Mouse (Mus musculus): Measurements from ENCODE around the gene Slc35a1. TPM values are rescaled to one million over a fixed set of nuclear protein-coding genes. Genes with fewer than 3 reads are reported as not detected.

Slc35a1 gene
- polyA plus RNA-seq, 1 experiment: 20.9 TPM

- DNase-seq: no peak
- Histone ChIP-seq H3K27ac (ENCODE audit: insufficient read depth, low read length) (no peak overlapping the region), H3K4me3 (replicated peaks; ENCODE audit: insufficient read depth, low read depth, low read length) (no peak overlapping the region), H3K4me1 (ENCODE audit: control insufficient read depth, insufficient read depth, low read length) (no peaks in the 10 kb centered on the region), H3K27me3 (ENCODE audit: control insufficient read depth, insufficient read depth, low read length) (no peaks in the 10 kb centered on the region)
- WGBS: 88% methylated on average over 7 of the region's 7 CpGs
- TF ChIP-seq POLR2A (IDR thresholded peaks at IDR 0.05; ENCODE audit: borderline replicate concordance, insufficient read depth, low read length) (no peak), CTCF (IDR thresholded peaks at IDR 0.05; ENCODE audit: borderline replicate concordance, insufficient read depth, low read depth, low read length) (no peak)
Measured at GRCm38 (mm10) chr4:34720127-34720895, 33.1 kb upstream of the Slc35a1 start.

- 97% methylated on average over 12 of the region's 12 CpGs for WGBS
- H3K27ac ChIP-seq (ENCODE audit: insufficient read depth, low read length): no peak overlapping the region
- TF ChIP-seq POLR2A (IDR thresholded peaks at IDR 0.05; ENCODE audit: borderline replicate concordance, insufficient read depth, low read length) (no peak), CTCF (IDR thresholded peaks at IDR 0.05; ENCODE audit: borderline replicate concordance, insufficient read depth, low read depth, low read length) (no peak)
- H3K4me1 ChIP-seq (ENCODE audit: control insufficient read depth, insufficient read depth, low read length): no peaks in the 10 kb centered on the region
- no peak for DNase-seq
- H3K4me3 ChIP-seq (replicated peaks; ENCODE audit: insufficient read depth, low read depth, low read length): no peak overlapping the region
- H3K27me3 ChIP-seq (ENCODE audit: control insufficient read depth, insufficient read depth, low read length): no peaks in the 10 kb centered on the region
Measured at GRCm38 (mm10) chr4:34719421-34719820, 32.2 kb upstream of the Slc35a1 start.

DNA sequence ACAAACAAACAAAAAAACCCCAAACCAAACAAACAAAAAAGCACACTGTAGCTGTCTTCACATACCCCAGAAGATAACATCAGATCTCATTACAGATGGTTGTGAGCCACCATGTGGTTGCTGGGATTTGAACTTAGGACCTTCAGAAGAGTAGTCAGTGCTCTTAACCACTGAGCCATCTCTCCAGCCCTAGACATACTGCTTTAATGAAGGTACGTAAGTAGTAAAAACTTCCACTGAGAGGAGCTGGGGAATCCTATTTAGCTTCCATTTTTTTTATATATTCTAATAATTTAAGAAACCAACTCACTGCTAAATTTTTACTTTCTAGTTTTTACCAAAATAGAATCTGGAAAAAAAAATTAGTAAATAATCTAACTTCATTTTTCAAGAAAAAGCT lies 27.8 kb upstream of the Slc35a1 start:
- 96% methylated on average over 1 of the region's 1 CpGs for WGBS

GRCm38 (mm10) chr4:34708127-34708526 lies 20.9 kb upstream of the Slc35a1 start:
- Histone ChIP-seq H3K27ac (ENCODE audit: insufficient read depth, low read length) (no peak overlapping the region), H3K27me3 (ENCODE audit: control insufficient read depth, insufficient read depth, low read length) (no peaks in the 10 kb centered on the region), H3K4me3 (replicated peaks; ENCODE audit: insufficient read depth, low read depth, low read length) (no peak overlapping the region), H3K4me1 (ENCODE audit: control insufficient read depth, insufficient read depth, low read length) (no peaks in the 10 kb centered on the region)
- no peak for TF ChIP-seq POLR2A (IDR thresholded peaks at IDR 0.05; ENCODE audit: borderline replicate concordance, insufficient read depth, low read length)
- TF ChIP-seq CTCF (IDR thresholded peaks at IDR 0.05; ENCODE audit: borderline replicate concordance, insufficient read depth, low read depth, low read length): no peak
- 81% methylated on average over 3 of the region's 3 CpGs for WGBS
- no peak for DNase-seq

More for the DNA sequence above, 27.8 kb upstream of the Slc35a1 start:
- Histone ChIP-seq H3K4me3 (replicated peaks; ENCODE audit: insufficient read depth, low read depth, low read length) (no peak overlapping the region), H3K27ac (ENCODE audit: insufficient read depth, low read length) (no peak overlapping the region), H3K27me3 (ENCODE audit: control insufficient read depth, insufficient read depth, low read length) (no peaks in the 10 kb centered on the region), H3K4me1 (ENCODE audit: control insufficient read depth, insufficient read depth, low read length) (no peaks in the 10 kb centered on the region)
- no peak for DNase-seq
- TF ChIP-seq POLR2A (IDR thresholded peaks at IDR 0.05; ENCODE audit: borderline replicate concordance, insufficient read depth, low read length) (no peak), CTCF (IDR thresholded peaks at IDR 0.05; ENCODE audit: borderline replicate concordance, insufficient read depth, low read depth, low read length) (no peak)

DNA sequence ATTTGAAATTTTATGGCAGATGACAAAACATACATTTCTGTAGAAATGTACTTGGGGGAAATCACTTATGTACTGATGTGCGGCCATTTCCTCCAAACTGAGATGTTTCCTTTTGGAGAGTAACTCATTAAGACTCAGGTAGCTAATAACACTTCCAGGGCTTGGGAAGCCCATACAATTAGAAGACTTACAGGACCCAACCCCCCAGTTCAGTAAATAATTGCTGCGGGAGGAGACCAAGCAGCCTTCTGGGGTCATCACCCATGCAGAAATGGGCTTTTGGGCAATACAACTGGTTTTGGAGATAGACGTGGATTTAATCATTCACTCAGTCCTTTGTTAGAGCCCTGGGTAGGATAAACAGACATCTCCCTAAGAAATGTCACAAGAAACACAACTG lies 20.0 kb upstream of the Slc35a1 start:
- no peaks in the 10 kb centered on the region for H3K27me3 ChIP-seq (ENCODE audit: control insufficient read depth, insufficient read depth, low read length)

DNA sequence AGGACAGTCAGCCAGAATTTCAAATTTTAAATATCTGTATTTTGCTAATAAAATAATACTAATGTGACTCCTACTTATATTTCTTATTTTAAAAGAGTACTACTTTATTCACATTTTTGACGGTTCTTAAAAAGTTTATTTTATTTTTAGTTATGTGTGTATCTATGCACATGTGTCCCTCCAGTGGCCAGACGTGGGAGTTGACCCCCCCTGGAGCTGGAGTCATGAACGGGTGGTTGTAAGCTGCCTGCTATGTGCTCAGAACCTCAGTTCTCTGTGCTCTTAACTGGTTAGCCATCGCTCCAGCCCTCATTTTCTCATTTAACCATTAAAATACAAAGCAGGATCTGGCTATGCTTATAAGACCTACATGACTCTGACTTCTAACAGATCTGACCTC lies 15.8 kb upstream of the Slc35a1 start:
- TF ChIP-seq POLR2A (IDR thresholded peaks at IDR 0.05; ENCODE audit: borderline replicate concordance, insufficient read depth, low read length) (no peak), CTCF (IDR thresholded peaks at IDR 0.05; ENCODE audit: borderline replicate concordance, insufficient read depth, low read depth, low read length) (no peak)
- 62% methylated on average over 4 of the region's 4 CpGs for WGBS
- DNase-seq: no peak

More for the DNA sequence above, 20.0 kb upstream of the Slc35a1 start:
- no peak for TF ChIP-seq POLR2A (IDR thresholded peaks at IDR 0.05; ENCODE audit: borderline replicate concordance, insufficient read depth, low read length)
- Histone ChIP-seq H3K27ac (ENCODE audit: insufficient read depth, low read length) (no peak overlapping the region), H3K4me3 (replicated peaks; ENCODE audit: insufficient read depth, low read depth, low read length) (no peak overlapping the region), H3K4me1 (ENCODE audit: control insufficient read depth, insufficient read depth, low read length) (no peaks in the 10 kb centered on the region)
- 83% methylated on average over 3 of the region's 3 CpGs for WGBS
- no peak for DNase-seq

DNA sequence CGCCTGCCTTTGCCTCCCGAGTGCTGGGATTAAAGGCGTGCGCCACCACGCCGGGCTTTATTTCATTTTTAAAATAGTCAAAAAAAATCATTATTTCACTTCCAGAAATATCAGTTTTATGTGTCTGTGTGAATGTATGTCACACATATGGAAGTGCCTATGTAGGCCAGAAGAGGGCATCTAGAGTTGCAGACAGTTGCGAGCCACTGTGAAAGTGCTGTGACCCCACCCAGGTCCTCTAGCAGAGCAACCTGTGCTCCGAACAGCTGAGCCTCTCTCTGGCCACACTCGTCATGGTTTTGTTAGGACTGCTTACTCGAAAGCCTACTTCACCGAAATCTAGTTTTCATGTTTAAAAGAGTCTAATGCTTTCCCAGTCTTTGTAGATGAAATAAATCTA lies 15.0 kb upstream of the Slc35a1 start:
- WGBS: over 99% methylated on average over 11 of the region's 11 CpGs
- TF ChIP-seq CTCF (IDR thresholded peaks at IDR 0.05; ENCODE audit: borderline replicate concordance, insufficient read depth, low read depth, low read length) (no peak), POLR2A (IDR thresholded peaks at IDR 0.05; ENCODE audit: borderline replicate concordance, insufficient read depth, low read length) (no peak)
- DNase-seq: no peak
- Histone ChIP-seq H3K27me3 (ENCODE audit: control insufficient read depth, insufficient read depth, low read length) (no peaks in the 10 kb centered on the region), H3K27ac (ENCODE audit: insufficient read depth, low read length) (no peak overlapping the region), H3K4me3 (replicated peaks; ENCODE audit: insufficient read depth, low read depth, low read length) (no peak overlapping the region), H3K4me1 (ENCODE audit: control insufficient read depth, insufficient read depth, low read length) (no peaks in the 10 kb centered on the region)

More for the DNA sequence above, 15.8 kb upstream of the Slc35a1 start:
- no peak overlapping the region for H3K4me3 ChIP-seq (replicated peaks; ENCODE audit: insufficient read depth, low read depth, low read length)
- no peaks in the 10 kb centered on the region for H3K27me3 ChIP-seq (ENCODE audit: control insufficient read depth, insufficient read depth, low read length)
- no peaks in the 10 kb centered on the region for H3K4me1 ChIP-seq (ENCODE audit: control insufficient read depth, insufficient read depth, low read length)
- H3K27ac ChIP-seq (ENCODE audit: insufficient read depth, low read length): no peak overlapping the region

GRCm38 (mm10) chr4:34701528-34701927 lies 14.3 kb upstream of the Slc35a1 start:
- no peak for TF ChIP-seq POLR2A (IDR thresholded peaks at IDR 0.05; ENCODE audit: borderline replicate concordance, insufficient read depth, low read length)
- TF ChIP-seq CTCF (IDR thresholded peaks at IDR 0.05; ENCODE audit: borderline replicate concordance, insufficient read depth, low read depth, low read length): peak; percentile 42; the same call in 1 of the 2 replicates
- Histone ChIP-seq H3K4me3 (replicated peaks; ENCODE audit: insufficient read depth, low read depth, low read length) (no peak overlapping the region), H3K27ac (ENCODE audit: insufficient read depth, low read length) (no peak overlapping the region), H3K4me1 (ENCODE audit: control insufficient read depth, insufficient read depth, low read length) (no peaks in the 10 kb centered on the region), H3K27me3 (ENCODE audit: control insufficient read depth, insufficient read depth, low read length) (no peaks in the 10 kb centered on the region)
- 32% methylated on average over 5 of the region's 5 CpGs for WGBS
- DNase-seq: peak in 1 of 2 experiments; percentile 18
